Mouse (Mus musculus) liver, adult 2 months (tissue): ENCODE measurements at regions not wholly inside any gene's neighbourhood (a gene's known extent, or its start where the extent isn't known, plus 50 kb on each side); places are given as distances from the start of the nearest gene placed in this dataset.

Source experiments
- DNase-seq: peaks from one replicate; pipeline ENCODE4 v3.0.0-alpha.2; 2011; ENCODE audit warnings: low read depth, low spot score; ENCODE audit errors: extremely low read depth
- H3K27ac ChIP-seq: fragments of 200-500 bp; replicated peaks from 2 replicates; pipeline ENCODE4 v1.5.1; 2012; ENCODE audit warnings: low read depth, mild to moderate bottlenecking, control low read depth, inconsistent platforms, low read length; ENCODE audit not compliant: insufficient read depth
- H3K27me3 ChIP-seq: fragments of 200-500 bp; 2 replicates; pipeline ENCODE4 v1.6.1; 2012; ENCODE audit warnings: mild to moderate bottlenecking, moderate library complexity, low read length, inconsistent platforms; ENCODE audit not compliant: control insufficient read depth, insufficient read depth
- H3K36me3 ChIP-seq: fragments of 200-500 bp; 2 replicates; pipeline ENCODE4 v1.6.1; 2012; ENCODE audit warnings: low read length, inconsistent platforms; ENCODE audit not compliant: control insufficient read depth, insufficient read depth
- H3K4me1 ChIP-seq: fragments of 200-500 bp; 2 replicates; pipeline ENCODE4 v1.6.1; 2011; ENCODE audit warnings: low read length; ENCODE audit not compliant: control insufficient read depth, insufficient read depth
- H3K4me3 ChIP-seq: fragments of 200-500 bp; 2 replicates; pipeline ENCODE4 v1.5.1; 2011; ENCODE audit warnings: low read depth, mild to moderate bottlenecking, control low read depth, low read length, moderate library complexity; ENCODE audit not compliant: insufficient read depth
- H3K79me2 ChIP-seq: fragments of 200-500 bp; 2 replicates; pipeline ENCODE4 v1.6.1; 2012; ENCODE audit warnings: inconsistent platforms, mild to moderate bottlenecking, low read length, moderate library complexity; ENCODE audit not compliant: control insufficient read depth, insufficient read depth
- H3K9ac ChIP-seq: fragments of 200-500 bp; 2 replicates; pipeline ENCODE4 v1.6.1; 2012; ENCODE audit warnings: low read depth, mild to moderate bottlenecking, control low read depth, inconsistent platforms, low read length
- CTCF ChIP-seq: fragments of 200-500 bp; IDR thresholded peaks from 2 replicates; pipeline ENCODE4 v1.5.1; 2011; ENCODE audit warnings: low read depth, low read length, control low read depth
- POLR2A ChIP-seq: fragments of 200-500 bp; IDR thresholded peaks from 2 replicates; pipeline ENCODE4 v1.6.1; 2011; ENCODE audit warnings: low read length, control low read depth; ENCODE audit not compliant: insufficient read depth; ENCODE audit errors: extremely low read depth
- WGBS: fragments of 180-500 bp; shearing (Covaris S2); methylation state at CpG from one replicate; pipeline ENCODE4 v1.1.7; 2018; 5-methylcytosine and 5-hydroxymethylcytosine counted together

- no peak overlapping the region for H3K4me3 ChIP-seq
- H3K27me3 ChIP-seq: no peaks in the 10 kb centered on the region
- no peak overlapping the region for H3K27ac ChIP-seq
- H3K4me1 ChIP-seq: no peaks in the 10 kb centered on the region
- DNase-seq: peak; percentile 70
- no peaks in the 10 kb centered on the region for H3K79me2 ChIP-seq
- WGBS: 61% methylated on average over 2 of the region's 2 CpGs
- TF ChIP-seq CTCF: no peak
- no peak for TF ChIP-seq POLR2A
- no peak overlapping the region for H3K9ac ChIP-seq
- H3K36me3 ChIP-seq: no peaks in the 10 kb centered on the region
These were observed 292.9 kb downstream of the Tmem161b start for GRCm38 (mm10) chr13:84514981-84515510.
